Mouse (Mus musculus) urinary bladder, adult 2 months (tissue): ENCODE measurements around the gene BC052040. TPM values are rescaled to one million over a fixed set of nuclear protein-coding genes. Genes with fewer than 3 reads are reported as not detected.

Source experiments
- DNase-seq: peaks from one replicate; pipeline ENCODE4 v3.0.0; 2022; ENCODE audit warnings: low spot score
- polyA plus RNA-seq: library from polyadenylated mRNA; depleted of rRNA; stranded (reverse); fragments of >200 nt; gene quantifications from 2 replicates; pipeline ENCODE4 v1.2.3, GENCODE M21; 2012

The BC052040 gene
- polyA plus RNA-seq, 1 experiment: 7.9 TPM

DNA sequence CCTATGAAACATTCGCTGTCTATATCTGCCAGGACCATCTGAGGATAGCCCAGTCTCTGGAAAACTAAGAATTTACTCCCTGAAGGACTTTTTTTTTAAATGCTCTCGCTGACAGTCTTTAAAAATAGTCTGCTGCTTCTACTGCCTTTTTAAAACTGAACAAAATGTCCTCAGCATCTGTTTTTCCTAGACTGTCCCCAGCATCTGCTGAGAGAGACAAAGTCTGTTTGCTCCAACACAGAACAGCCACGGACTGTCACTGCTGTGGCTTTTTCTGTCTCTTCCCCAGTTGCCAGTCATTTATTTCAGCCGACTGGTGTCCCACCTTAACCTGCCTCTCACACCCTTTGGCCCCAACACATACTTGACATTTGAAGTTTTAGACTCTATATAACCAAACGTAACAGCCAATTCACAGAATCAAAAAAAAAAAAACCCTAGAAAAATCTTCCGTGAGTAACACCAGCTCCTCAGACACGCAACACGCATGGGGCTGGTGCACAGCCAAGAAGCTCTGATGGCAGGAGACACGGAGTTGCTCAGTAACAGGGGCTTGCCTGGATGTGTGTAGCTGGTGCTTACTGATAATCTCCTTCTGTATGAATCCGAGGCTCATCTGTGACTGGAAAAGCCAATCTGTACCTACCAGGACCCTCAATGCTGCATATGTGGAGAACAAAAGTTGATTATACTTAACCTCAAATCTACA, 188.2 kb downstream of the BC052040 start:
- DNase-seq: no peak

DNA sequence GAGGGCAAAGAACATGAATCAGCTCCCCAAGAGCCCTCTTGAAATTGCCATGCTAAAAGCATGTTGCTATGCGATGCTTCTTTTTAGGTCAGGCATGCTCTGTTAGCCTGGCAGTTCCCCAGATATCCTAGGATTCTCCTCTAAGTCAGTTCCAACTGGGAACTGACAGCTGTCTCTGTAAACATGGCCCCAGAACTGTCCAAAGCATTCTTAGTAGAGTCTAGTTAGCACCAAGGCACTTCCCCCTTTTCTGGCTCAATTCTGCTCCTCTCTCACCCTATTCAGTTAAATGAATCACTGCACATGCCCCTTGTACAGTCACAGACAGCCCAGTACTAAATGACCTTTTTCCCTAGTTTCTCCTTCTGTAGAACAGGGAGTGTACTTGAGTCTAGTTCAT, 191.2 kb downstream of the BC052040 start:
- no peak for DNase-seq

DNA sequence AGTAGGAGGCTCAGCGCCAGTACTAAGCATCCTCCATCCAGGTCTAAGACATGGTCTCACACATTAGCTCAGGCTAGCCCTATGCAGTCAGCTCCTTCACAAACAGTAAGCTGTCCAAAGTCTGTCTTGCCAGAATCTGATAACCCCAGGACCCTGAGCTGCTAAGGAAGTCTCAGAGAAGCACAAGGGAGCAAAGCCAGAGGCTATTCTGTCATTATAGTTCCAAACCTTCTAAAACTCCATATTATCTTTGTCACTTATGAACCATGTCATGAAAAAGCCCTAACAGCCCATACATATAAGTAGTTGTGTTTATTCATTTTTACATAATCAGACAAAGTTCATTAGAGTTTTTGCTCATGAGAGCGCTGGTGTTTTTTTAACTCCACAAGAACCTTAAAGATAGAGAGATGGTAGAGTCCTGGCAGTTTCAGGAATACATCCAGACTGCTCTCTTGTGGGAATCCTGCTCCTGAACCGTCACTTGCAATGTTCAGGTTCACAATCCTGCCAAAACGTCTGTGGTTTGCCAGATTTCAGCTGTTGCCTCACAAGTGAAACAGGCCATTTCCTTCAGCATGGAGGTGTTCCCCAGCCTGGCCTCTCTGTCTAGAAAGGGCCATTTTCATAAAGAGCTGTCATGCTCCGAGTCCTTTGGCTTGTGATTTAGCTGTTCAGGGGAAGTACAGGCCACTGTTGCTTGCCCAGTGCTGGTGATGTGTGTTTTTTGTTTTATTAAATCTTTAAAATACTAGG, 192.8 kb downstream of the BC052040 start:
- no peak for DNase-seq

DNA sequence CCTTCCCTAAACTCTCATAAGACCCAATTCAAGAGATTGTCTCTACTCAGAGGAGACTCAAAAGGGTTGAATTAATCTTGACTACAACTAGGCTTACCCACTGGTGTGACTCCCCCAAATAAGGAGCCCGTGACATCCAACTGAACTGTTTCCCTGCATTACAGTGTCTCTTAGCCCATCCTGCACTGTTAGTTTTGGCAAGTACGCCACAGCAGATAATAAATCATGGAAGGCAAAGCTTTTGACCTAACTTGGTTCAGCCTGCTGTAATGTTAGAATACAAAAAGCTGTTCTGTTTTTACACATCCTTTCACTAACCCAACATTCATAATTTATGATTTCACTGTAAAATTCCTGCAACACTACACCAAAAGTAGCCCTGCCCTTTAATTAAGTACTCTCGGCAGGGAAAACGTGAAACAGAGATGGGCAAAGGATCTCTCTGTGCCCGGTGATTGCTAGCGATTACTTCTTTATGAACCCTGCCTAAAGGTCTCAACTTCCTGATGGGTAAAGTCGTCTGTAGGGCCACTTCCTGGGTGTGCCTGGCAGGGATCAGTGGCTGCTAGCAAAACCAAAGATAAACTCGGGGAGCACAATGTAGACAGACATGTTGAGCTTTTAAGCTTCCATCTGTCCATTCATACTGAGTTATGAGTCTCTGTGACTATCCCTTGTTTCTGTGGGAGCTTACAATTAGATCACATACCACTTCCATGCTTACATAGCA, 194.1 kb downstream of the BC052040 start:
- no peak for DNase-seq

DNA sequence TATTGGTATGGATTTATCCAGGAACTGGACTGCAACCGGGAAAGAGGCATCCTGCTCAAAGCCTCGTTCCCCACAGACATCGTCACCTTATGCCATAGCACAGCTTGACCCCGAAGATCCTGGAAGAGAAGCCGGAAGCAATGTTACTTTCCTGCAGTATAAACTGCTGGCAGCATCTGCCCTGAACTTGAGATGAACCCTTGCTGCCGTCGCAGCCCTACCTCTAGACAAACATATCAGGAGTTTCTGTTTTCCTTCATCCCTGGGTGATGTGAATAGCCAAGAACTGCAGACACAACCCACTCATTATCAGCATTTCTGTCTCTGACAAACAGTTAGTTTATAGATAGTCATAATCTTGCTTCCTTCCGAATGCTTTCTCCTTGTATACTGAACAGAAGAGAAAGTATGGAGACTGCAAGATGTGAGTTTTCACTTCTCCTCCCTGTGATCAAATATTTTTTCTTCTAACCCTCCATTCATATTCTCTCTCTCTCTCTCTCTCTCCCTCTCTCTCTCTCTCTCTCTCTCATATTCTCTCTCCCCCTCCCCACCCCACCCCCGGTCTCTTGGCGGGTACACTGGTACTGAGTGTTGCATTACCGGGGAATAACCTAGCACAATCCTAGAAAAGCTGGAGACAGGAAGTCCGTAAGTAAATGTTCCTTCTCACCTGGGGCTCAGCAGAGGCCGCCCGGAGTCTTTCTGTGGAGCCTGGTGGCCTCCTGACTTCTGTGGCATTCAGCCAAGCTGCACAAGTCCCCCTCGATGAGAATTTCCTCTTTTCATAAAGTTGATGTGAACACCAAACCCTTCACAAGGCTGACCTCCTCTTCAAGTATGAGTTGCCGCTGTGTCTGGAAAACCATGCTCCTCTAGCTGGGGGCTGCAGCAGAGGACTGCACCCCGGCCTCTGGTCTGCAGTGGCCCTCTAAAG, 195.7 kb downstream of the BC052040 start:
- DNase-seq: no peak

DNA sequence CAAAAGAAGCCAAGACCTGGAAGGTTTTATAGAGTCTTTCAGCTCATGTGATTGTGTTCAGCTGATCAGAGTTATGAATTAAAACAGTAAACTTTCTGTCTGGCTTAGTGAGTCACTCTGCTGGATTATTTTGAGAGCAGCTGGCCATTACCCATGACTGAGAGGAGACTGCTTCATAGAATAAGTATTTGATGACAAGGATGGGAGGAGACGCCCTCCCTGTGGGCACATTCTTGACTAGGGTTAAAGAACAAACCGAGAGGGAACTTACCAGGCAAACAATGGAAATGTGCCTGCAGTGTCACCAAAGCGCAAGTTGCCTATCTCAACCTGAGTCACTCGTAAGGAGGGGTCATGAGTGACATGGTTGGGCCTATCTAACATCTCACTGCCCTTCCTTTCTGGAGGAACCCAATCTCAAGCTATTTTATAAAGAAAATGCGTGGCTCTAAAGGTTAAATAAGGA, 199.1 kb downstream of the BC052040 start:
- DNase-seq: no peak

DNA sequence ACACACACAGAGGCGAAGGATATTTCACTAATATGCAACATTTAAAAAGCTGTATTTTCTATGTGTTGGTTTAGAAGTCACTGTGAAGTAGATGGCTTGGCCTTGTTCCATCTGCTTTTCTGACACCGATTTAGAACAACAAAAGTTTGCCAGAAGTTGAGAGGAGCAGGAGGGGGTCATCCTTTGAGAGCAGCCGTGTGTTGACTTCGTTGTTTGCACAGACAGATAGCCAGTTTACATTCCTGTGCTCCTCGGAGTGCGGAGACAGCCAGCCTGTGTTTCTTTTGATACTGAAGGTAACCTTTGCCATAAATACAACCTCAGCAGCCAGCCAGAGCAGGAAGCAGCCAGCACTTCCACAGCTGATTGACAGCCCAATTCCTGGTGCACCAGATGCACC, 204.2 kb downstream of the BC052040 start:
- DNase-seq: no peak

DNA sequence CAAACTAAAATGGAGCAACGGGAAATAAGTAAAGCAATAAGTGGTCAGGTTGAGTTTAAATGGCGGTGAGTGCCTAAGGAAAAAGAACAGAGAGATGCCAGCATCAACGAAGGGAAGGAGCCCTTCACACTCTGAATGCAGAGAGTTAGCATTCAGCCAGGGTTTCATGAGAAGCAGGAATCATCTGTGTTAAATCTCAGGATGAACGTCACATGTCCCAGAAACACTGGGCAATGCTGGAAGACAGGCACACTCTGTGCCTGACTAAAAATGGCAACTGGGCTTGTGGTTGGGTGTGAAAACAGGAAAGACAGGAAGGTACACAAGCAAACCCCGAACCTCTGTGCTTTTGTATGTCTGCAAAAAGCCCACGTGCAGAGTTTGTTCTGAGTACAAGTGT, 217.3 kb downstream of the BC052040 start:
- no peak for DNase-seq

DNA sequence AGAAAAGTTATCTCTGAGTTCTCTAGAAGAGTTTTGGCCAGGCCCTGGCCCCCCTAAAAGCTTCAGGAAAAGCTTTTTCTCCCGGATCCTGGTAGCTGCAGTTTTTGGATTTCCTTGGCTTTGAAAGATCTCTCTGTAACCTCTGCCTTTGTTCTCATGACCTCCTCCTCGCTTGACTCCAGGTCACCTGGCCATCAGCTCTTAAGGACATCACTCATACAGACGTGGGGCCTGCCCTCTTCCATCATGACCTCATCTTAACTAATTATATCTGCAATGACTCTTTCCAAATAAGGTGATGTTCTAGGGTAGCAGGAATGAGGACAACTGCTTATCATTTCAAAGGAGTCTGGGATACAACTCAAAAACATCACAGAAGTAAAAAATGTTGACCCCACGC, 226.9 kb downstream of the BC052040 start:
- no peak for DNase-seq

DNA sequence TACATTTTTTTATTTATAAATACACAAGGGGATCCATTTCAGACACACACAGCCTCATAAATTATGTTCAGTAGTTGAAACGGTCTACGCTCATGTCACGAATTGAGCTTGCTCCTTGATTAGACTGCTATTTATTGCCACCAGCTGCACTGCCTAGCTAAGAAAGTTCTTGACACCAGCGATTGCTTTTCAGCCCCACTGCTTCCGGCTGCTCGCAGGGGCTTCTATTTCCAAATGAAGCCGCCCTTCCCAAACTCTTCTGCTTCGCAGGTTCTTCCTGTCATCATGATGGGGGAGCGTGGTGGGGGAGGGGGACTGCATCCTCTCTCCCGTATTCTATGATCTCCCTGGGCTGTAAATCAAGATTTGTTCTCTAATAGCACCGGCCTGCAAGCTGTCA, 231.8 kb downstream of the BC052040 start:
- DNase-seq: no peak

DNA sequence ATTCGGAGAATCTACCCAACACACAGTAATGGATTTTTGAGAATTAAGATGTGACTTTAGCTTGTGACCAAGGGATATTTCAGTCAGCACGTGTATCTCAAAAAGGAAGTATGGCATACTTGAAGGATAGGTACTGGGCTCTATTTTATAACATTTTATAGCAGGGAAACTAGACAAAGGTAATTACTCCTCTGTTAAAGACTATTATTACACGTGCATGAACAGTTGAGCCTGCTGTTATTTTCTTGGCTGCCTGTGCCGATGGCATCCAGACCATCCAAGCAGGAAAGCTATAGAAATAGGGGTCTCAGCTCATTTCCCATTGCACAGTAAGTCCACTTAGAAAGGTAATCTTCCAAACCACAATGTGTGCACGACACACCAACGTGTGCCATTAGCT, 232.2 kb downstream of the BC052040 start:
- no peak for DNase-seq

DNA sequence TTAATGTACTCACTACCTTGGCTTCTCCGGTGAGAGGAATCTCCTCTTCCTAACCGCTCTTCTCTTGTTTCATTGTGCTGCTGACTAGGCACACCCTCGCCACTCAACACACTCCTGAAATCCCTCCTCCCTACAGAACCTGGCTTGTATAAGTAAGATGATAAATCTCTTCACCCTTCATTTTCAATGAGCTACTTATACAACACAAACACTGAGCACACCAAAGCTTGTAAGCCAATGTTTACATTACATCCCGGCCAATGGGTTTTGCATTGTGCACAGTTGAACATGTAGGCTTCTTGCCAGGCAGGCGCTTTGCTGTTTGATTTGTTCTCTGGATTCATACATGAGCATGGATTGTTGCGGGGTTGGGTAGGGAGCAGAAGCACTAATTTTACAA, 236.4 kb downstream of the BC052040 start:
- no peak for DNase-seq

DNA sequence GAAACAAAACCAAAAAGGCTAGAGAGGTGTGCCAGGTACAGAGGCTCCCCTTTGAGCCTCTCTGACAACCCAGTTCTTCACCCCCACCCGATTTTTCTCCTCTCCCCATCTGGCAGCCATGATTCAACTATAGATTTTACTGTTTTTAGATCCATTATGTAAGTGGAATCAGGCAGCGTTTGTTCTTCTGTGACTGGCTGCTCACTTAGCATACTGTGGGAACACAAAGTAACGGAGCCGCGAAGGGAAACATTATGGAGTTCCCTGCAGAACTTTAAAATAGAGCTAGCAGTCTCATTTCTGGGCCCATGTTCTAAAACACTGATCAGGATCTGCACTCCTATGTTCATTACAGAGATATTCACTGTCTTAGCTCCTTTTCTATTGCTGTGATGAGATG, 240.8 kb downstream of the BC052040 start:
- no peak for DNase-seq
